26 mouse cellular contexts compared by ENCODE assay signal in genomic region chr15:94798236-94798635, GRCm38 (mm10).
"Had no signal": no experiment of that assay in that cellular context is flagged by ENCODE, and none has a peak within 500 bp of the region (broad histone marks: within the 10 kb centered on the region; RNA-seq: fewer than 3 reads in every experiment).

No protein-coding gene starts in this region.

- H3K4me3 ChIP-seq: heart, adult 2 months; heart, embryonic 13.5 days; heart, embryonic 15.5 days; hindbrain, embryonic 10.5 days; hindbrain, embryonic 12.5 days; intestine, embryonic 15.5 days; layer of hippocampus, adult 2 months; limb, embryonic 13.5 days; limb, embryonic 15.5 days; liver, embryonic 12.5 days had no signal

- H3K27ac ChIP-seq: heart, adult 2 months; heart, embryonic 13.5 days; heart, embryonic 15.5 days; hindbrain, embryonic 10.5 days; hindbrain, embryonic 12.5 days; hindbrain, embryonic 14.5 days; intestine, embryonic 15.5 days; layer of hippocampus, adult 2 months; limb, embryonic 13.5 days; limb, embryonic 15.5 days; liver, embryonic 12.5 days; liver, embryonic 14.5 days had no signal

- H3K4me2 ChIP-seq: heart, embryonic 11.5 days; heart, embryonic 13.5 days; heart, embryonic 15.5 days; hindbrain, embryonic 12.5 days; hindbrain, embryonic 14.5 days; intestine, embryonic 15.5 days; limb, embryonic 13.5 days; limb, embryonic 15.5 days; liver, embryonic 12.5 days had no signal

- H3K36me3 ChIP-seq: heart, embryonic 13.5 days; heart, embryonic 15.5 days; hindbrain, embryonic 10.5 days; hindbrain, embryonic 12.5 days; intestine, embryonic 15.5 days; limb, embryonic 13.5 days; limb, embryonic 15.5 days; liver, embryonic 12.5 days had no signal

- DNase-seq: gastrocnemius, postnatal 14 days; gastrocnemius, postnatal 36 days; heart, adult 11 months; heart, adult 2 months; heart, postnatal 4 days; kidney, adult 18-20 months; kidney, adult 8-10 months; kidney, postnatal 10 days; kidney, postnatal 25 days; kidney, postnatal 4 days; left cerebral cortex, postnatal 4 days had no signal

- H3K9me3 ChIP-seq: heart, embryonic 13.5 days; heart, embryonic 15.5 days; hindbrain, embryonic 10.5 days; hindbrain, embryonic 12.5 days; intestine, embryonic 15.5 days; limb, embryonic 13.5 days; limb, embryonic 15.5 days had no signal

- H3K4me1 ChIP-seq: heart, embryonic 15.5 days; intestine, embryonic 15.5 days; limb, embryonic 13.5 days; limb, embryonic 15.5 days; liver, embryonic 12.5 days had no signal

- ATAC-seq: hindbrain, embryonic 16.5 days; inflammation-experienced regulatory T-cells, adult 6 months; intestine, embryonic 15.5 days; intestine, postnatal 0 days; liver, embryonic 12.5 days had no signal

- H3K27me3 ChIP-seq: hindbrain, embryonic 12.5 days; intestine, embryonic 15.5 days; limb, embryonic 15.5 days; liver, embryonic 12.5 days had no signal

- H3K9ac ChIP-seq: heart, embryonic 13.5 days; heart, embryonic 15.5 days; hindbrain, embryonic 12.5 days; hindbrain, embryonic 14.5 days; intestine, embryonic 15.5 days; limb, embryonic 13.5 days; limb, embryonic 15.5 days; liver, embryonic 12.5 days; liver, embryonic 14.5 days had no signal
